Mouse (Mus musculus) Patski (cell line): Measurements from ENCODE around the gene Cnnm1. TPM values are rescaled to one million over a fixed set of nuclear protein-coding genes. Genes with fewer than 3 reads are reported as not detected.
A peak's percentile ranks its signal among the peaks of the same experiment; 100 is the strongest.

Source experiments
- ATAC-seq: fragments of 100-300 bp; one replicate; pipeline ENCODE4 v1.8.0; 2021
- CTCF ChIA-PET: fragments of 350-600 bp; sonication (Branson Sonifier 250); formaldehyde crosslinking; loops from one replicate; lab custom pipeline; 2022; ENCODE audit warnings: inconsistent platforms; lab: Charles Lee
- POLR2A ChIA-PET: fragments of 350-600 bp; sonication (Branson Sonifier 250); formaldehyde crosslinking; loops from one replicate; lab custom pipeline; 2022; ENCODE audit warnings: antibody characterized with exemption, inconsistent platforms; lab: Charles Lee
- DNase-seq: peaks from one replicate; pipeline ENCODE4 v3.0.0-alpha.2; 2011; ENCODE audit warnings: low read depth, low spot score
- H3K27me3 ChIP-seq: fragments of 371-371 bp; one replicate; pipeline ENCODE4 v1.5.1; 2021
- CTCF ChIP-seq: fragments of 100-300 bp; IDR thresholded peaks from one replicate; pipeline ENCODE4 v1.5.1; 2021
- in situ Hi-C: fragments of 300-500 bp; cut with MboI; formaldehyde crosslinking; loops from 3 replicates; pipeline ENCODE4 v1.11.1; 2018; ENCODE audit warnings: low pct_unique_long_range_greater_than_20kb, mixed read lengths
- polyA plus RNA-seq: library from polyadenylated mRNA; unstranded; gene quantifications from one replicate; pipeline ENCODE4 v1.2.3, GENCODE M21; 2021

Gene Cnnm1
- polyA plus RNA-seq, 1 experiment from 2014 or later = not detected

DNA sequence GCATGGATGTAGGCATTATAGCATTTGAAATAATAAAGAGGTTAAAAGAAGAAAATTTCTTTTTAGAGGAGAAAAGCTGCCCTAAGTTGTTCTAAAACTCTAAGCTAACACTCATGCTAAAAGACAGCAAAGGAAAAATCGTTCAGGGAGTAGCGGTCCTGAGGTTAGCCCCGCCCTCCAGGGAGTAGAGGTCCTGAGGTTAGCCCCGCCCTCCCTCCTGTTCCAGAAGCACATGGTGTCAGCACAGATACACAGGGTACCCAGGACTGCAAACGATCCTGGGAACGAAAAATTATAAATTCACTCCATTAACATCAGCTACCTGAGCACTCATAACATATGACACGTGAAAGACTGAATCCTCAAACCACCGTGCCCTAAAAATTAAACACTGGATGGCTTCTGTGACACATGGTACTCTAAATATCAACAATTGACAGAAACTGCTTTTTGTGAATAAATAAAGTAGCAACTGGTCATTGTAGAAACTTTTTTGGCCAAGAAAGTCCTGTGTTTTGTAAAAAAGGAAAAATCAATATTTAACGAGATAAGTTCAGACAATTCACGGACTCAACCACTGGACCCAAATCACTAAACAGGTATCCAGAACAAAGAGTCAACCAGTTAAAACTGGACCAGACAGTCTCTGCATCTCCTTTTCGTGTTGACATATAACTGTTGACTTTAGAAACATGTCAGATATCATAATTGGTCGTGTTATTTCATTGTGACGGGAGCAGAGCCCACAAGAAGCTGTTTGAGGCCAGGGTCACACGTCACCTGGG, 70.4 kb downstream of the Cnnm1 start:
- no peaks in the 10 kb centered on the region for H3K27me3 ChIP-seq
- TF ChIP-seq CTCF = no peak
- ChIA-PET POLR2A (interaction anchor here (0.9 to 1.1 kb wide), 2 partner anchors 13 to 15 kb away, joined by 5 read pairs; partner anchors contain the start of gene Got1), CTCF (interaction anchor here (1.0 to 1.2 kb wide), 3 partner anchors 10 to 14 kb away, joined by 3 read pairs; no protein-coding TSS in a partner anchor)
- no peak for DNase-seq
- no peak for ATAC-seq
- in situ Hi-C loops = no loop called here

GRCm38 (mm10) chr19:43511621-43512620, 71.7 kb downstream of the Cnnm1 start:
- H3K27me3 ChIP-seq = no peaks in the 10 kb centered on the region
- DNase-seq (peak; percentile 87), ATAC-seq (peak; percentile 91)
- no peak for TF ChIP-seq CTCF
- ChIA-PET POLR2A (interaction anchor here (1.0 to 1.2 kb wide), 3 partner anchors 9 to 12 kb away, joined by 3 to 5 read pairs (median 4); partner anchors contain the start of gene Got1), CTCF (interaction anchor here (0.8 to 1.2 kb wide), 4 partner anchors 9 to 19 kb away, joined by 3 read pairs; no protein-coding TSS in a partner anchor)
- in situ Hi-C loops = no loop called here

- in situ Hi-C loops = no loop called here
- POLR2A ChIA-PET = no interaction called here
- H3K27me3 ChIP-seq = no peaks in the 10 kb centered on the region
- TF ChIP-seq CTCF = no peak
- ATAC-seq (no peak), DNase-seq (no peak)
- CTCF ChIA-PET = no interaction called here
These were observed 73.6 kb downstream of the Cnnm1 start for GRCm38 (mm10) chr19:43513874-43514273.

- no peak for ATAC-seq
- no peak for TF ChIP-seq CTCF
- in situ Hi-C loops = no loop called here
These were observed 75.6 kb downstream of the Cnnm1 start for GRCm38 (mm10) chr19:43515668-43516396.

GRCm38 (mm10) chr19:43516397-43517035, 76.3 kb downstream of the Cnnm1 start:
- ChIA-PET POLR2A (no interaction called here), CTCF (interaction anchor here (3.0 kb wide), 1 partner anchor 107 kb away, joined by 11 read pairs; no protein-coding TSS in a partner anchor)
- DNase-seq = no peak
- no peak for TF ChIP-seq CTCF
- ATAC-seq = no peak
- no peaks in the 10 kb centered on the region for H3K27me3 ChIP-seq
- in situ Hi-C loops = no loop called here

More at GRCm38 (mm10) chr19:43515668-43516396, 75.6 kb downstream of the Cnnm1 start:
- POLR2A ChIA-PET = no interaction called here
- CTCF ChIA-PET = interaction anchor here (3.0 kb wide), 1 partner anchor 108 kb away, joined by 11 read pairs; no protein-coding TSS in a partner anchor
- no peaks in the 10 kb centered on the region for H3K27me3 ChIP-seq
- DNase-seq = no peak

GRCm38 (mm10) chr19:43517320-43517719, 77.1 kb downstream of the Cnnm1 start:
- H3K27me3 ChIP-seq = no peaks in the 10 kb centered on the region
- in situ Hi-C loops = no loop called here
- POLR2A ChIA-PET = no interaction called here
- CTCF ChIA-PET = interaction anchor here (3.0 kb wide), 1 partner anchor 106 kb away, joined by 11 read pairs; no protein-coding TSS in a partner anchor
- DNase-seq (no peak), ATAC-seq (no peak)
- TF ChIP-seq CTCF = no peak

- ChIA-PET POLR2A (no interaction called here), CTCF (interaction anchor here (3.0 kb wide), 1 partner anchor 106 kb away, joined by 11 read pairs; no protein-coding TSS in a partner anchor)
- TF ChIP-seq CTCF = no peak
- in situ Hi-C loops = no loop called here
- no peaks in the 10 kb centered on the region for H3K27me3 ChIP-seq
- DNase-seq (no peak), ATAC-seq (no peak)
These were observed 77.6 kb downstream of the Cnnm1 start for GRCm38 (mm10) chr19:43517808-43518207.

DNA sequence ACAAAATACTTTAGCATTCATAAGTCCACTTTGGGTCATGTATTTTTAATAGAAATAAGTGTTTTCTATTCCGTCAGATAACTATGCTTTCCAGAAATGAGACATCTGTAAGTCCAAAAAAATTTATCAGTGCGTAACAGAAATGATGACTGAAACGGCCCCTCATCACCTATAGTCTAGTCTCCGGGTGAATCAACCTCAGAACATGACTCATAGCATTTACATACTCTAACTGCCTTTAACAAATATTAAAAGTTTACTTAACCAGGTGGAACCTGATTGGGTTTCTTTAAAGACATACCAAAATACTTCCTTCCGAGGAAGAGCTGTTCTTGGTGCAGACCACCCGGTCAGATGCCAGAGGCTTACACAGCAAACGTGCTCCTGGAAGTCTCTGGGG, 78.0 kb downstream of the Cnnm1 start:
- no peak for DNase-seq
- no peak for ATAC-seq
- ChIA-PET CTCF (no interaction called here), POLR2A (no interaction called here)
- H3K27me3 ChIP-seq = no peaks in the 10 kb centered on the region
- TF ChIP-seq CTCF = no peak
- in situ Hi-C loops = no loop called here

DNA sequence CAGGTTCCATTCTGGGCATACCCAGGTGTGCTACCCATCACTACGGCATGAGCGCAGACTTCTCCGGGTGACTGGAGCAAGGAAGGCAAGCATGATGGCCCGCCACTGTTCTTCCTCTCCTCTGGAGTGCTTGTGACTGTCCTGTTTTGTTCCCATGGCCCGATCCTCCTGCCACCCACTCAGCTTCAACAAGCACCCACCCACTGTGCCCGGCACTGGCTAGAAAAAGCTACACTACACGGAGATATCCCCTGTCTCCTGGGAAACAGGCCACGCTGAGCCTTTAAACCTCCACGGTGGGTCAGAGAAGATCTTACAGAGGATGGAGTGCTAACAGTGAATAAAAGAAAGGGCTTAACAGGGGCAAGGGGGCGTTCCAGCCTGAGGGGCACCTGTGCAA, 79.0 kb downstream of the Cnnm1 start:
- in situ Hi-C loops = no loop called here
- TF ChIP-seq CTCF = no peak
- no peak for DNase-seq
- POLR2A ChIA-PET = no interaction called here
- CTCF ChIA-PET = no interaction called here
- ATAC-seq = no peak
- no peaks in the 10 kb centered on the region for H3K27me3 ChIP-seq
